Mouse (Mus musculus): ENCODE results near the gene Ubac1. TPM values are rescaled to one million over a fixed set of nuclear protein-coding genes. Genes with fewer than 3 reads are reported as not detected.

Ubac1 gene
- polyA plus RNA-seq, 1 experiment from 2014 or later, result 148 TPM

Other genes starting within 250 kb of the Ubac1 start
- gene Lcn11, start 244.7 kb downstream of the Ubac1 start, polyA plus RNA-seq (2015; fragmentation: Nextera tagmentation; extraction: Ambion mirVana), result not detected in 2 replicates
- gene Gm13539, start 239.5 kb downstream of the Ubac1 start, polyA plus RNA-seq (2015; fragmentation: Nextera tagmentation; extraction: Ambion mirVana), result 0.33 TPM in 1 of 2 replicates, not detected in the other
- gene Glt6d1, start 205.9 kb downstream of the Ubac1 start, polyA plus RNA-seq (2015; fragmentation: Nextera tagmentation; extraction: Ambion mirVana), result not detected in 2 replicates
- gene Lcn9, start 198.6 kb downstream of the Ubac1 start, polyA plus RNA-seq (2015; fragmentation: Nextera tagmentation; extraction: Ambion mirVana), result not detected in 2 replicates
- not detected in 2 replicates for gene Sohlh1, start 174.5 kb downstream of the Ubac1 start, polyA plus RNA-seq (2015; fragmentation: Nextera tagmentation; extraction: Ambion mirVana)
- gene Kcnt1, start 158.0 kb downstream of the Ubac1 start, polyA plus RNA-seq (2015; fragmentation: Nextera tagmentation; extraction: Ambion mirVana), result 21.3 and 23.7 TPM in 2 replicates
- 42.3 and 61.6 TPM in 2 replicates for gene Camsap1, start 38.5 kb downstream of the Ubac1 start, polyA plus RNA-seq (2015; fragmentation: Nextera tagmentation; extraction: Ambion mirVana)
- gene Nacc2, start 101.5 kb upstream of the Ubac1 start, polyA plus RNA-seq (2015; fragmentation: Nextera tagmentation; extraction: Ambion mirVana), result 22.9 and 23.6 TPM in 2 replicates
- 6.9 and 8.5 TPM in 2 replicates for gene Lhx3, start 186.5 kb upstream of the Ubac1 start, polyA plus RNA-seq (2015; fragmentation: Nextera tagmentation; extraction: Ambion mirVana)
- 14.7 and 18.2 TPM in 2 replicates for gene Qsox2, start 215.8 kb upstream of the Ubac1 start, polyA plus RNA-seq (2015; fragmentation: Nextera tagmentation; extraction: Ambion mirVana)

All from neural tube, embryonic 15.5 days (tissue).